Mouse (Mus musculus): Measurements from ENCODE around the gene Ambra1. TPM values are rescaled to one million over a fixed set of nuclear protein-coding genes. Genes with fewer than 3 reads are reported as not detected.

Ambra1 gene
- total RNA-seq, 2 experiments from 2014 or later: 51.1 to 52.3 TPM

DNA sequence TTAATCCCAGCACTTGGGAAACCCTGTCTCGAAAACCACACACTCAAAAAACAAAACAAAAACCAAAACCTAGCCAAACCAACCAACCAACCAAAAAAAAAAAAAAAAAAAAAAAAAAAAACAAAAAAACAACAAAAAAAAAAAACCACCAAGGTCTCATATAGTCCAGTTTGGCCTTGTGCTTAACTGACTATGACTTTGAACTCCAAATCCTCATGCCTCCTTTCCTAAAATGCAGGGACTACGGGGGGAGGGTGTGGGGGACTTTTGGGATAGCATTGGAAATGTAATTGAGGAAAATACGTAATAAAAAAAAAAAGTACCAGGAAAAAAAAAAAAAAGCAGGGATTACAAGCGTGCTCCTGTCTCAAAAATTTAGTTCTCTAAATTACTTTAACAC, 363 bp upstream of the Ambra1 start:
- DNase-seq (ENCODE audit: low spot score in 2 of 2): no peak

DNA sequence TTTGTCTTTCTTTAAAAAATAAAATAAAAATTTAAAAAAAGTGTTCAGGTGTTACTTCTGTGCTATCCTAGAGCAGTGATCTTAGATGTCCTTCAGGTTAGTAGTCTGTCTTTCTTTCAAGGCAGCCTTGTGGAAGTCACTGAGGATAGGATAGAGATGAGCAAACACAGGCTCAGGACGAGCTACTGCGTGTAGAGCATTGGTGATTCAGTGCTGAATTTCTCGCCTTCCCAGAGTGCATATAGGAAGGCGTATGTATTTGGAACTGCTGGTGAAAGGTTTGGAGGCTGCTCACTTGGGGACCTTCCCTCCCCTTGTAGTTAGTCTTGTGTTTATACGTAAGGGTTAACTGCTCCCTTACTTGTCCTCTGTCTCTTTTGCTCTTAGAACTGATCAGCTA, 5.3 kb downstream of the Ambra1 start:
- no peak for DNase-seq (ENCODE audit: low spot score in 2 of 2)

DNA sequence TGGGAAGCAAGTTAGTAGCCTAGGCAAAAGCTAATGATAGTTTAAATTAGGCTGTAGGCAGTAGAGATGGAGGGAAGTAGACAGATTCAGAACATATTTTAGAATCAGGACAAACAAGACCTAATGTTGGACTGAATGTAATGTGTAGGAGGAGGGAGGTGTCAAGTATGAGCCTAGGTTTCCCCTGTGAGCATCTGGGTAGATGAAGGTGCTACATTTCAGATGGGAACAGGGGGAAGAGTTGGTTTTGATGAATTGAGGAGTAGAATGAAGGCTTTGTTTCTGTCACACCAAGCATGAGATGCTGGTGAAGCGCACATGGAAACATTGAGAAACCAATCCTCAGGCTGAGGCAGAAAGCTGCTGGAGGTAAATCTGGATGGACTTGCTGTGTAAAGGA, 9.7 kb downstream of the Ambra1 start:
- no peak for DNase-seq (ENCODE audit: low spot score in 2 of 2)

DNA sequence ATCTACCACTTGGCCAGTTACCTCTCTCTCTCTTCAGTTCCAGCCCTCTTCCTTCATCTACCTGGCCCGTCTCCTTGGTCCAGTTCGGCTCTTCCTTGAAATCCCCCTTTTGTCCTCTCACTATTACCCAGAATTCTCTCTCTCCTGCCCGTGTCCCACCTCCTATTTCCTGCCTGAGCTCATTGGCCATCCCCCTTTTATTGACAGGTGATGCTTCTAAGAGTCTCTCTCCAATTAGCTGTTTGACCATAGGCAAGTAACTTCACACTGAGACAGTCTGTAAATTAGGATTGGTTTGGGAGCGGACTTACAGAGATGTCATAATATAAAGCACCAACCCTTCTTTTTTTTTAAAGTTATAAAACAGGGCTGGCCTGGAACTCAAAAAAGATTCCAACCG, 14.8 kb downstream of the Ambra1 start:
- DNase-seq (ENCODE audit: low spot score in 2 of 2): no peak

DNA sequence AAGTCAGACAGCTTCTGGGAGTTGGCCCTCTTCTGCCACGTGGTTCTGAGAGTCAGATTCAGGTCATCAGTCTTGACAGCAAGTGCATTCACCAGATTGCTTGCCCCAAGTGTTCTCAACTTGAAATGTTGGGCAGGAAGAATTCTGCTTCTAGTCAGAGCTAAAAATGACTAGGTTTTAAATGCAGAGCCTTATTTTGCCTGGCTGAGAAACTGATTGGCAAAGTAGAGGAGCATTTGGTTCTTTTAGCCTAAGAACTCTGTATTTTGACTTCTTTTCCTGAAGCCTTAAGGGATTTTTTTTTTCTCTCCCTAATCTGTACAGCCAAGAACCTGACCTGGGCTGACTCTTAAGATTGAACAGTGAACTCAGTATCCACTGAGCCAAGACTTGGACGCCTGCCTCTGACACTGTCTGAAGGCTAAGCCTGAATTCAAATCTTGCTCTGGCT, 19.9 kb downstream of the Ambra1 start:
- peak in 1 of 2 experiments; percentile 29 for DNase-seq (ENCODE audit: low spot score in 2 of 2)

DNA sequence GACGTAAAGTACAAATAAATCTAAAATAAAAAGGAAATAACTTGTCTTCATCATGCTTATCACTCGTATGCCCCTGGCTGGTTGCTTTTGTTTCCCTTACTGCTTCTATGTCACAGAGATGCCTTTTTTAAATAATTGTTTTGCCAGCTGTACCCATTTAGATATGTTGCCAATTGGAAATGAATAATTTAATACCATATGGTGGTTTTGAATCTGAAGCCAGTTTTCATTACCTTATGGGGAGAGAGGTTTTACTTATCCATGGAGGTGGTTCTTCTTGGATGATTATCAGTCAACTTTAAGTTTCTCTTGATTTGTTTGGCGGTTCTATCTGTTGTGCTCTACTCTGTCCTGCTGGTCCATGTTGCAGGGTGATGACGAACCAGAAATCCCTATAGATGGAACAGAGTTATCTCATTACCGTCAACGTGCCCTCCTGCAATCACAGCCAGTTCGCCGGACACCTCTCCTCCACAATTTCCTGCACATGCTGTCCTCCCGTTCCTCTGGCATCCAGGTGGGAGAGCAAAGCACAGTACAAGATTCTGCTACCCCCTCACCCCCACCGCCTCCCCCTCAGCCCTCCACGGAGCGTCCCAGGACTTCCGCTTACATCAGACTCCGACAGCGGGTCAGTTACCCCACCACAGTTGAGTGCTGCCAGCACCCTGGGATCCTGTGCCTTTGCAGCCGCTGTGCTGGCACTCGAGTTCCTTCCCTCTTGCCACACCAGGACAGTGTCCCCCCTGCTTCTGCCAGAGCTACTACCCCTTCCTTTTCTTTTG, 42.2 kb downstream of the Ambra1 start:
- DNase-seq (ENCODE audit: low spot score in 2 of 2): peak in 1 of 2 experiments; percentile 36

DNA sequence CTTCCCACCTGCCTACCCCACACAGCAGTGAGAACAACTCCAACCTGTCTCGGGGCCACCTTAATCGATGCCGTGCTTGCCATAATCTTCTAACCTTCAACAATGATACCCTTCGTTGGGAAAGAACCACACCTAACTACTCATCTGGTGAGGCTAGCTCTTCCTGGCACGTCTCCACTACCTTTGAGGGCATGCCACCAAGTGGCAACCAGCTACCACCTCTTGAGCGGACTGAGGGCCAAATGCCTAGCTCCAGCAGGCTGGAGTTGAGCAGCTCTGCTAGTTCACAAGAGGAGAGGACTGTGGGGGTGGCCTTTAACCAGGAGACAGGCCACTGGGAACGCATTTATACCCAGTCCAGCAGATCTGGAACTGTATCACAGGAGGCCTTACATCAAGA, 43.4 kb downstream of the Ambra1 start:
- DNase-seq (ENCODE audit: low spot score in 2 of 2): no peak

DNA sequence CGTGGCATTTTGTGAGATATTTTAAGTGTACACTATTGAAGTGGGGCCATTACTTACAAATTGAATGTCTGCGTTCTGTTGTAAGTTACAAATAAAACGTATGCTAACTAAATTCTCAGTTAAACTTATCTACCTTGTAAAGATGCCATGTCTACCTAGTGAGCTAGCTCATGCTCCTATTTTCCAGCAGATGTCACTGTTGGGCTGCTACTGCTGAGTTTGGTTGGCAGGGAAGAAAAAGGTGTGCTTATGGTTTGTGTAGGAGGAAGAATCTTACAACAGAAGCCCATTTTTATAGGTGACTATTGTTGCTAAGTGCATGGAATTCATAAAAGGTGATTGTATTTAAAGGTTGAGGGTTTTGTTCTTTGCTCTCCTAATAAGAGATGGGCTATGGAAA, 49.2 kb downstream of the Ambra1 start:
- DNase-seq (ENCODE audit: low spot score in 2 of 2): peak in 1 of 2 experiments; percentile 47

DNA sequence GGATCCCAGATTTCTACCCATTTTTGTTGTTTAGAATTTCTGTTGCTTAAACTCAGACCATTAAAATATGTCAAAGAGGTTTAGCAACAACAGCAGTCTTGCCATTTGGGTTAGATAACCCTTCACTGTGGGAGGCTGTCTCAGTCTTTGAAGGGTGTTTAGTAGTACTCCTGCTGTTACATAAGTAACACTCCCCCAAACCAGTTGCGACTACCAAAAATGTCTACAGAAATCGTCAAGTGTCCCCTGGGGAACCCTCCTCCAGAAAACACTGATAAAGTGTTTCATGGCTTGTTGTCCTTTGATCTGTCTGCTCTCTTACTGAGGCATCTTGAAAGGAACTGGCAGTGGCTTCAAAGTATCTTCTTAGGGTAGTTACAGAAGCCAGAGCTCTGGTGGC, 61.7 kb downstream of the Ambra1 start:
- DNase-seq (ENCODE audit: low spot score in 2 of 2): peak in 1 of 2 experiments; percentile 54

DNA sequence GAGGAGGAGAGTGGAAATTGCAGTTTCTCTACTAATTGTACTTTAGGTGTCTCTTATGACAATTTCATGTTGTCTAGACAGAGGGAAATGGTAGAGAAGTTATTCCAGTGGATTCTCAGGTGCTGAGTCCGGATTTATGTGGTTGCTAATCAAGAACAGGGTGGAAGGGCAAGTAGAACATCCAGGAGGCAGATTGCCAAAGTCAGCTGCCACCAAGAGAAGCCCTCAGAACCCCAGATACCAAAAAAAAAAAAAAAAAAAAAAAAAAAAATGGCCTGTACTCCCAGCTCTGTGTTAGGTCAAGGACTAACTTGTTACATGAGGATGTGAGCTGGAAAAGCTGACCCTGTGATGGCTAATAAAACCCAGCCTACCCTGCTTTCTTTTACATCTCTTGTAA, 62.4 kb downstream of the Ambra1 start:
- no peak for DNase-seq (ENCODE audit: low spot score in 2 of 2)

DNA sequence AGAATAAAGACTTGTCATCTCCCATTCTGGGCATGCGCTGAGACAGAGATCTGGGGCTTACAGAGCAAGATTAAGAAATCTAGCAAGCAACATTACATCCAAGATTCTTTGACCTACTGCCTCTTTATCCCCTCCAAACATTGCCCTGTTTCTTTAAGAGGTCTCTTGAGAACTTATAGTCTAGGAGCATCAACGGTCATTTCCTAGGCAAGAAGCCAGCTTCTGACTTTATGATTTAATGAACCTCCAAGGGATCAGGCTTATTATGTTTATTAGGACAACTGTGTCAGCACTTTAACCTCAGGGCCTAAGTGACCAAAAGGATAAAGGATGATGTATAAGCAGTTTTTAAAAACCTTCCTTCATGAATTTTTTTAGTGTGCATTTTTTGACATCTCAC, 64.5 kb downstream of the Ambra1 start:
- no peak for DNase-seq (ENCODE audit: low spot score in 2 of 2)

DNA sequence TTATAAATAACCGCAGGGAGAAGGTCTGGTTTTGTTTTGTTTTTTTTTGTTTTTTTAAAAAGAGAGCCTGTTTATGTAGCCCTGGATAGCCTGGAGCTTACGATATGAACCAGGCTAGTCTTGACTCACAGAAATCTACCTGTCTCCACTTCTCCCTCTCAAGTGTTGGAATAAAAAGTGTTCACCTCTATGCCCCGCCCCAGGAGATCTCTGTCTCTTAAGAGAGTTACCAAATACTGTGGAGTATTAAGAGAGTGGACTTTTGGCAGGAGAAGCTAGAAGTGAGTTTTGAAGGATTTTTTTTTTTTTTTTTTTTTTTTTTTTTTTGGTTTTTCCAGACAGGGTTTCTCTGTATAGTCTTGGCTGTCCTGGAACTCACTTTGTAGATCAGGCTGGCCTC, 65.2 kb downstream of the Ambra1 start:
- no peak for DNase-seq (ENCODE audit: low spot score in 2 of 2)

DNA sequence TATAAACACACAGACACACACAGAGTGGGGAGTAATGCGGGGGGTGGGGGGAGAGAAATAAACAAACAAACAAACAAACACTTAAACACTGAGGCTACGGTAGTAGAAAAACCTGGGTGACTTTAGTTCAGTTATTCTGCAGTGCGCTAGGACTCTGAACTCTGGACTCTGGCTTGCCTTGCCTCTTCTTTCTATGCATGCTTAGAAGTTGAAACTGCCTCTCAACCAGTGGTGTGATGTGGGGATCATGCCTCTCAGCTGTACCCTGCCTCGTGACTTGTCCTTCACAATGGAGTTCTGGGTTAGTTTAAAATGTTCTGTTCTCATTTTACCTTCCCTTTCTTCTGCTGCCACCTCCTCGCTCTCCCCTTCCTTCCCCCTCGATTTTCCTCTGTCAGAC, 81.5 kb downstream of the Ambra1 start:
- DNase-seq (ENCODE audit: low spot score in 2 of 2): no peak

DNA sequence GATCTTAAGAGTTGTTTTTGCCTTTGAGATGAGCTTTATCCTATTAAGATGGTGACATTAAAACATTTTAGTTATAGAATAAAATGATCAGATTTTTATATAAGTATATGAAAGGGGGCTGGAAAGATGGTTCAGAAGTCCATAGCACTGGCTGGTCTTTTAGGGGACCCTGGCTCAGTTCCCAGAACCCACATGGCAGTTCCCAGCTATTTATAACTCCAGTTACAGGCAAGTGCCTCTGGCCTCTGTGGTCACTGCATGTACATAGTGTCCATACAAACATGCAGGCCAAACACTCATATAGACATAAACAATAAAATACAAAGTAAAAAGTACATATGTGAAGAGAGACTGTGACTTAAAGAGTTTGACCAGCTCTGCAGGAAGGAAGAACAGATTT, 86.8 kb downstream of the Ambra1 start:
- no peak for DNase-seq (ENCODE audit: low spot score in 2 of 2)

DNA sequence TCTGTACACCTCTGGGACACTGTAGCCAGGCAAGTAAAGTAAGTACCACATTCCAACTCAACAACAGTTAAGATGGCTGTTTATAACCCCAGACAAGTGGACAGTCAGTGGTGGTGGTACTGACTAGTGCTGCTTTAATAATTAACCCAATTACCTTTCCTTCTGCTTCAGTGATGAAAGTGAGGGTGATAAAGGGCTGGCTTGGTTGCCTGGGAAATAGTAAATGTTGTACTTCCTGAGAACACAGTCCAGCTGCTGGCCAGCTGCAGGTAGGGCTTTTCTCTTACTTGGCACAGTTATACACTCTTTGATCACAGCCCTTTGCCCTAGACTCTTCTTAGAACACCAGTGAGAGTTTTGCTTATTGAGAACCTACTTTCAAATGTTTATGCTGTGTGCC, 102.3 kb downstream of the Ambra1 start:
- DNase-seq (ENCODE audit: low spot score in 2 of 2): no peak

DNA sequence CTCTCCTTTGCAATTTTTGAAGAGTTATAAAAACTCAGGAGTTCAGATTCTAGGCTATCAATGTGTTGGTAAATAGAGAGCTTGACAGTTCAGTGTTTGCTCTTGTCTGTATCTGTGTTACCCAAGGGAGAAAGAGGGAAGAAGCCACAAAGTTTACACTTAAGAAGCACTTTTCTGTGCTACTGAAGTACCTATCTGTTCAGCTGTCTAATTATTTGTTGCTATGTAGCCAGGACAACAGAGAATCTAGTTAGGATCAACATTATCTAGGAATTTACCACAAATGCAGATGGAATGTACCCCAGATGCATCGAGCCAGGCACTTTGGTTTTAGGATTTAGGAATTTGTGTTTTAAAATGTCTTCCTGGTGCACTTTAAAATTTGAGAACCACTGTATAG, 104.3 kb downstream of the Ambra1 start:
- no peak for DNase-seq (ENCODE audit: low spot score in 2 of 2)

DNA sequence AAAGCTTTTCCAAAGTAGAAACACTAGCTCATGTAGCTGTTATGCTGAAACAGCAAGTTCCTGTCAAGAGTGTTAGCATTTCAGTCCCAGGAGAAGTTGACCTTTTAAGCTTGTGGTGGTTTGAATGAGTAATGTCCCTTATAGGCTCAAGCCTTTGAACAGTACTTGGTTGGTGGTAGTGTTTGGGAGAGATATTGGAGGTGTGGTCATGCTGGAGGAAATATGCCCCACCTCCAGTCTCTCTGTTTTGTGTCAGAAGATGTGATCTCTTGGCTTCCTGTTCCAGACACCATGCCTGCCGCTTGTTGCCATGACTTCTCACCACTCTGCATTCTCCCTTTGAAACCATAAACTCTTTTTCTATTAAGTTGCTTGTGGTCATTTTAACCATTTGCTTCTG, 105.1 kb downstream of the Ambra1 start:
- no peak for DNase-seq (ENCODE audit: low spot score in 2 of 2)

DNA sequence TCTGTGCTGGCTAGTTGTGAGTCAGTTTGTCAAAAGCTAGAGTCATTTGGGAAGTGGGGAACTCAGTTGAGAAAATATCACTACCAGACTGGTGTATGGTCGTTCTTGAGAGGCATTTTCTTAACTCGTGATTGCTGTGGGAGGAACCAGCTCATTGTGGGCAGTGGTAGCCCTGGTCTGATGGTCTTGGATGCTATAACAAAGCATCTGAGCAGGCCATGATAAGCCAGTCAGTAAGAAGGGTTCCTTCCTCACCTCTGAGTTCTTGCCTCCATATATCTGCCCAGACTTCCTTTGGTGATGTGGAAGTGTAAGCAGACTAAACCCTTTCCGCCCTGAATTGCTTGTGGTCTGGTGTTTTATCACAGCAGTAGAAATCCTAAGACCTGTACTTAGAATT, 105.7 kb downstream of the Ambra1 start:
- no peak for DNase-seq (ENCODE audit: low spot score in 2 of 2)

DNA sequence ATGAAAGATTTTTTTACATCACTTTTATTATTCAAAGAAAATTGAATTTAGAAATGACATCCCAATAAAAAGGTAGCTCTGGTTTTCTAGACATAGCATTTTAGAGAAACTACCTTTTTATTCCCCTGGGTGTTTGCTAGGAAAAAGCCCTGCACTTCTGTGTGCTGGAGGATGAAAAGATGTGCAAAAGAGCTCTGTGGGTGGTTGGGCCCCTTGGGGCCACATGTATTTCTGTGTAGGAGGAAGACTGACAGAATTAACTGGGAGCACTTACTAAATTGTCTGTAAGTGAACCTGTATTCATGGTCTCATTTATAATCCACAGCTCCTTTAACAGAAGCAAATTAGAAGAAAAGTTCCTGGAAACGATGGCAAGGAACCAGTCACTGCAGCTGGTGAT, 114.2 kb downstream of the Ambra1 start:
- DNase-seq (ENCODE audit: low spot score in 2 of 2): no peak

DNA sequence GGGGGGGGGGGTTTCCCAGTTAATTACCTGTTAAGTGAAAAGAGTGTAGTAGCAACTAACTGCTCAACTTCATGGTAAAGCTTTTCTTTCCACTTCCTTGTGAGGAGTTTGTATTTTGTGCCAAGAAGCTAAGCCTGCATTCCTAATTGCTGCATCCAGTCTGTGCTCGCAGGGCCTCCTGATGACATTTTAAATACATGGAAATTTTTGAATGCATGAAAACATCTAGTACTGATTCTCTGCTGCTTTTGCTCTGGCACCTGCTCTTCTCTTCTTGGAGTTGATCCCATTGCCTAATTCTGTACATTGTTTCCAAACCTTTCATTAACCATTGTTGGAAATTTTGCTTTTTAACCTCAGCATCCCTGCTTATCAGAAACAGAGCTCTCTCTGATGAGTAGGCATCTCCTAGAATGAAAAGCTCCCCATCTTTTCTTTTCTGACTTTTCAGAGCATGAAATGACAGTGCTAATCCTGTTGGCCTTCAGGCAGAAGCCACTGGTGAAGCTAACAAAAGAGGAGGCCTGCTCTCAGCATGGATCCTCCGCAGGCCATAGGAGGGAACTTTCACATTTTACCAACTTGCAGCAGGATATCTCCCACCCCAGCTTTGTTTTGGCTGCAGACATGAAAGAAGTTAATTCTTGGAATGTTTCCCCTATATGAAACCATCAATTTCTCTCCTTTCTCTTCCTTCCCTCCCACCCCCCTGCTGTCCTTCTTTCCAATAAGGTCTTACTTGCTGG, 122.7 kb downstream of the Ambra1 start:
- DNase-seq (ENCODE audit: low spot score in 2 of 2): peak in 1 of 2 experiments; percentile 61

DNA sequence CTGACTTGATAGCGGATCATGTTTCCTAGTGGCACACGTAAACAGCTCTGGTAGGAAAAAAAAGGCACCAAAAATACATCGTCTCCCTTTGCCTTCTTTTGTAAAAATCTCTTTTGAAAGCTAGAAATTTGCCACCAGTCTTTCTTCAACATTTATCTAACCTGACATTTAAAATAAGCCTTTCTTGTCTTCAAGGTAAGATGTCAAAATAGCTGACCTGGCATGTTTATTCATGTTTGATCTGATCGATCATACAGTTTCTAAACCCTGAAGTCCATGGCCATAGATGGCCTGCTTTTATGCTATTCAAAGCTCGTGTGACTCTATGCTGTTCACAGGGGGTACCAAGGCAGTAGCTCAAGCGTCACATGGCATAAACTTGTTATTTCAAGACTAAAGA, 124.6 kb downstream of the Ambra1 start:
- no peak for DNase-seq (ENCODE audit: low spot score in 2 of 2)

DNA sequence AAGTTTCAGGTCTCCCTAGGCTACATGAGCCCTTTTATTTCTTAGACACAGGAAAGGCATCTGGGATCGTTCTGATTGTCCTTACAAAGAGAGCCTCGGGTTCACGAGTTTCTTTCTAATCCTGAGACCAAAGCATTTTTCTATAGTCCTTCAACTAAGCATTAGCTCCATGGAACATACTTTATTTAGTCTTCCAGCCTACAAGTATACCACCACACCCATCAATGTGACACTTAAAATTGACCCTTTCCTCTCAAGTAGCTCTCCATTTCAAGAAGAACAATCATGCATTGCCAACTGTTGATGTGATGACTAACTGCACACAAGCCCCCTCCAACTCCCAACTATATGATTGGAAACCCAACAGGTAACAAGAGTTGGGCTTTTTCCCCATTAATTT, 127.0 kb downstream of the Ambra1 start:
- DNase-seq (ENCODE audit: low spot score in 2 of 2): no peak

DNA sequence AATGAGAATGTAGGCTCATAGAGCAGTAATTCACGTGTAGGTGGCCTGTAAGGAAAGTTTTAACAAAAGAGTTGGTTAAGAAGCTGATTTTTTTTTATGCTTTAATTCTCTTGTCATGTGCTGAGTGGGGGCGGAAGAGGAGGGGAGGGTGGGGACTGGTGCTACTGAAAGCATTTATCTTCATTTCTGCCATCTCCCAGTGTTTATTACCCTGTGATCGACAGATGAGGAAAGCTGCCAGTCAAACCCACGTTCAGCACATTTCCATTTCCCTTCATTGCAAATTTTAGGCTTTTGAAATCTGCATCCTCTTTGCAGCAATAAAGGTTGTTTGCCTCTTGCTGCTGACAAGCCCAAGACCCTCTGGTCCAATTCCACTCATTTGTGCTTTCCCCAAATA, 129.5 kb downstream of the Ambra1 start:
- peak; percentile 62 to 83 for DNase-seq (ENCODE audit: low spot score in 2 of 2)

All from layer of hippocampus, adult 18-20 months (tissue).